Mouse (Mus musculus) kidney, adult 2 months (tissue): ENCODE results near the gene 9630041A04Rik. TPM values are rescaled to one million over a fixed set of nuclear protein-coding genes. Genes with fewer than 3 reads are reported as not detected.
A peak's percentile ranks its signal among the peaks of the same experiment; 100 is the strongest.

Experiments
- DNase-seq: peaks from one replicate; pipeline ENCODE4 v3.0.0; 2021
- H3K27ac ChIP-seq: fragments of 200-500 bp; 2 replicates; pipeline ENCODE4 v1.5.1; 2012; ENCODE audit warnings: low read depth, low read length, control low read depth, inconsistent platforms; ENCODE audit not compliant: insufficient read depth
- H3K27me3 ChIP-seq: fragments of 200-500 bp; replicated peaks from 2 replicates; pipeline ENCODE4 v1.6.1; 2012; ENCODE audit warnings: mild to moderate bottlenecking, moderate library complexity, low read length, inconsistent platforms; ENCODE audit not compliant: control insufficient read depth, insufficient read depth
- H3K36me3 ChIP-seq: fragments of 200-500 bp; 2 replicates; pipeline ENCODE4 v1.6.1; 2012; ENCODE audit warnings: mild to moderate bottlenecking, moderate library complexity, low read length, inconsistent platforms; ENCODE audit not compliant: control insufficient read depth, insufficient read depth
- H3K4me1 ChIP-seq: fragments of 200-500 bp; 2 replicates; pipeline ENCODE4 v1.6.1; 2011; ENCODE audit warnings: low read length; ENCODE audit not compliant: control insufficient read depth, insufficient read depth
- H3K4me3 ChIP-seq: fragments of 200-500 bp; 2 replicates; pipeline ENCODE4 v1.5.1; 2011; ENCODE audit warnings: mild to moderate bottlenecking, low read depth, low read length, control low read depth; ENCODE audit not compliant: insufficient read depth
- CTCF ChIP-seq: fragments of 200-500 bp; conservative IDR thresholded peaks from 2 replicates; pipeline ENCODE4 v1.5.1; 2011; ENCODE audit warnings: low read depth, mild to moderate bottlenecking, control low read depth, low read length, moderate library complexity, mixed read lengths; ENCODE audit not compliant: insufficient read depth, insufficient read length
- POLR2A ChIP-seq: fragments of 200-500 bp; IDR thresholded peaks from one replicate; pipeline ENCODE4 v1.6.1; 2011; ENCODE audit warnings: low read depth, low read length, control low read depth
- WGBS: fragments of 180-500 bp; shearing (Covaris S2); methylation state at CpG from one replicate; pipeline ENCODE4 v1.1.7; 2018; 5-methylcytosine and 5-hydroxymethylcytosine counted together
- polyA plus RNA-seq: library from polyadenylated mRNA; depleted of rRNA; stranded (reverse); fragments of >200 nt; gene quantifications from 2 replicates; pipeline ENCODE4 v1.2.3, GENCODE M21; 2012

9630041A04Rik gene
- polyA plus RNA-seq, 1 experiment, result not detected

GRCm38 (mm10) chr9:101862481-101863065, 932 bp downstream of the 9630041A04Rik start:
- TF ChIP-seq POLR2A, result no peak
- no peak for TF ChIP-seq CTCF
- H3K4me3 ChIP-seq, result no peak overlapping the region
- 24% methylated on average over 12 of the region's 12 CpGs for WGBS
- no peaks in the 10 kb centered on the region for H3K27me3 ChIP-seq
- DNase-seq, result peak; percentile 25
- H3K36me3 ChIP-seq, result no peaks in the 10 kb centered on the region
- no peak overlapping the region for H3K27ac ChIP-seq
- H3K4me1 ChIP-seq, result no peaks in the 10 kb centered on the region

GRCm38 (mm10) chr9:101863130-101863529, 1.5 kb downstream of the 9630041A04Rik start:
- no peaks in the 10 kb centered on the region for H3K4me1 ChIP-seq
- H3K36me3 ChIP-seq, result no peaks in the 10 kb centered on the region
- H3K27ac ChIP-seq, result no peak overlapping the region
- no peak for TF ChIP-seq POLR2A
- no peak for TF ChIP-seq CTCF
- no peak for DNase-seq
- 63% methylated on average over 5 of the region's 5 CpGs for WGBS
- H3K4me3 ChIP-seq, result no peak overlapping the region
- no peaks in the 10 kb centered on the region for H3K27me3 ChIP-seq

GRCm38 (mm10) chr9:101868593-101868992, 7.0 kb downstream of the 9630041A04Rik start:
- Histone ChIP-seq H3K27me3 (no peaks in the 10 kb centered on the region), H3K27ac (no peak overlapping the region), H3K4me3 (no peak overlapping the region), H3K36me3 (no peaks in the 10 kb centered on the region), H3K4me1 (no peaks in the 10 kb centered on the region)
- no peak for DNase-seq
- TF ChIP-seq POLR2A (no peak), CTCF (no peak)
- WGBS, result 90% methylated on average over 6 of the region's 6 CpGs

GRCm38 (mm10) chr9:101870034-101870433, 8.4 kb downstream of the 9630041A04Rik start:
- no peaks in the 10 kb centered on the region for H3K4me1 ChIP-seq
- no peak overlapping the region for H3K4me3 ChIP-seq
- 58% methylated on average over 4 of the region's 4 CpGs for WGBS
- H3K27me3 ChIP-seq, result no peaks in the 10 kb centered on the region
- no peak overlapping the region for H3K27ac ChIP-seq
- DNase-seq, result no peak
- TF ChIP-seq CTCF, result no peak
- TF ChIP-seq POLR2A, result no peak
- H3K36me3 ChIP-seq, result no peaks in the 10 kb centered on the region

GRCm38 (mm10) chr9:101875306-101875705, 13.7 kb downstream of the 9630041A04Rik start:
- H3K36me3 ChIP-seq, result no peaks in the 10 kb centered on the region
- DNase-seq, result no peak
- 76% methylated on average over 1 of the region's 1 CpGs for WGBS
- H3K27me3 ChIP-seq, result no peaks in the 10 kb centered on the region
- no peak overlapping the region for H3K4me3 ChIP-seq
- TF ChIP-seq CTCF, result no peak
- no peak for TF ChIP-seq POLR2A
- H3K4me1 ChIP-seq, result no peaks in the 10 kb centered on the region
- H3K27ac ChIP-seq, result no peak overlapping the region

- WGBS, result 73% methylated on average over 11 of the region's 11 CpGs
- Histone ChIP-seq H3K36me3 (no peaks in the 10 kb centered on the region), H3K27ac (no peak overlapping the region), H3K4me1 (no peaks in the 10 kb centered on the region), H3K4me3 (no peak overlapping the region), H3K27me3 (no peaks in the 10 kb centered on the region)
- no peak for DNase-seq
- TF ChIP-seq CTCF (no peak), POLR2A (no peak)
Observed at GRCm38 (mm10) chr9:101877109-101877987, 15.7 kb downstream of the 9630041A04Rik start.

GRCm38 (mm10) chr9:101883295-101883694, 21.7 kb downstream of the 9630041A04Rik start:
- no peak overlapping the region for H3K4me3 ChIP-seq
- H3K36me3 ChIP-seq, result no peaks in the 10 kb centered on the region
- no peak for DNase-seq
- WGBS, result 57% methylated on average over 2 of the region's 2 CpGs
- no peaks in the 10 kb centered on the region for H3K27me3 ChIP-seq
- no peaks in the 10 kb centered on the region for H3K4me1 ChIP-seq
- no peak for TF ChIP-seq CTCF
- no peak for TF ChIP-seq POLR2A
- no peak overlapping the region for H3K27ac ChIP-seq
